Mouse (Mus musculus): ENCODE results near the gene Slc2a2. TPM values are rescaled to one million over a fixed set of nuclear protein-coding genes. Genes with fewer than 3 reads are reported as not detected.
A peak's percentile ranks its signal among the peaks of the same experiment; 100 is the strongest.

Slc2a2 gene
- 135 TPM in 2 replicates for polyA plus RNA-seq (2015; fragmentation: Nextera tagmentation; extraction: Ambion mirVana)

DNA sequence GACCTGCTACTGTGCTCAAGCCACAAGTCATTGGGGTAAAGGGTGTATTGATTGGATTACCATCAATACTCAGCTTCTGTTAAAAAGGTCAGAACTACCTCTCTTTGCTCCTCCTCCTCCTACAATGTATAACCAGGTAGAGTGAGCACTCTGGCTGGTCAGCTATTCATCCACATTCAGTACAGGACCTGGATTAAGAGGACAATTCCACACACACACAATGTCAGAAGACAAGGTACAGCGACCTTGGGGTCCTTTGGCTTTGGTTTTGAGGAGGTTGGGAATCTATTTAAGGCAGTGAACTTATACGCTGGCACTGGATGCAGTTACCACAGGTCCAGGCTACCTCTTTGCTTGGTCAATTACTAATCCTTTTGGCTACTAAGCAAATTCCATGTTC, at the start of gene Slc2a2:
TSS of gene Slc2a2 (plus strand) at position 107 of the 400 bp plus-strand sequence.
- Histone ChIP-seq H3K4me1 (ENCODE audit: insufficient read depth) (peaks cover 3% of the 10 kb centered on the region; the same call in 1 of the 2 replicates), H3K27me3 (ENCODE audit: insufficient read depth, low read length) (no peaks in the 10 kb centered on the region), H3K4me2 (ENCODE audit: low read depth, low read length) (peak within 1 kb of the TSS; percentile 55), H3K36me3 (replicated peaks; ENCODE audit: insufficient read depth, low read length) (no peaks in the 10 kb centered on the region), H3K4me3 (ENCODE audit: low read depth, low read length) (peak within 1 kb of the TSS; percentile 47), H3K9me3 (ENCODE audit: low read length) (no peaks in the 10 kb centered on the region), H3K9ac (replicated peaks) (peak within 1 kb of the TSS; percentile 63), H3K27ac (ENCODE audit: low read depth) (peak within 1 kb of the TSS; percentile 92)
- DNase-seq (peak; percentile 36), ATAC-seq (peak; percentile 83)
- WGBS (ENCODE audit: insufficient replicate concordance) = 58% methylated on average over 2 of the region's 2 CpGs
- no peak for TF ChIP-seq CTCF (IDR thresholded peaks at IDR 0.05; ENCODE audit: low read depth)
- TF ChIP-seq EP300 (IDR thresholded peaks at IDR 0.05; ENCODE audit: low read depth) = peak; percentile 45; the same call in 1 of the 2 replicates

DNA sequence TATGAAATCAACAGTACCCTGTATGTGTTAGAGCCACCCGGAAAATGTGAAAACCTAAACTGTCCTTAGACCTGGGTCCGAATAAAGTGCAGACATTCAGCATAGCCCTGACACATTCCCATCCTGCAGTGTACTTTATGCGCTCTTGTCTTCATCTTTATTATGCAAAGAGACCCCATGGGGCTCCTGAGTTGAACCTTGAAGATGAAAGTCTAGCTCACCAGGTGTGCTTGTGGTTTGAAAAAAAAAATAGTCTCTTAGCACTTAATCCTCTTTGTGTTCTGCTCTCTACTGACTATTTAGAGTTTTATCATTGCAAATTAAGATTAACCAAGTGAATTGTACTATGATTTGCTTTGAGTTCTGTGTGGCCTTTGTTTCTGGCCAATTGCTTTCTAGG, 45.1 kb upstream of the Slc2a2 start:
- H3K4me3 ChIP-seq (ENCODE audit: low read depth, low read length) = no peak overlapping the region
- no peak for DNase-seq
- H3K36me3 ChIP-seq (replicated peaks; ENCODE audit: insufficient read depth, low read length) = no peaks in the 10 kb centered on the region
- no peak overlapping the region for H3K9ac ChIP-seq (replicated peaks)
- no peaks in the 10 kb centered on the region for H3K9me3 ChIP-seq (ENCODE audit: low read length)
- no peak overlapping the region for H3K4me2 ChIP-seq (ENCODE audit: low read depth, low read length)
- no peak for ATAC-seq
- no peak overlapping the region for H3K27ac ChIP-seq (ENCODE audit: low read depth)
- no peaks in the 10 kb centered on the region for H3K27me3 ChIP-seq (ENCODE audit: insufficient read depth, low read length)
- WGBS (ENCODE audit: insufficient replicate concordance) = 77% methylated on average over 3 of the region's 3 CpGs
- no peaks in the 10 kb centered on the region for H3K4me1 ChIP-seq (ENCODE audit: insufficient read depth)
- TF ChIP-seq CTCF (IDR thresholded peaks at IDR 0.05; ENCODE audit: low read depth) = no peak
- no peak for TF ChIP-seq EP300 (IDR thresholded peaks at IDR 0.05; ENCODE audit: low read depth)

GRCm38 (mm10) chr3:28653043-28653442, 44.7 kb upstream of the Slc2a2 start:
- TF ChIP-seq CTCF (IDR thresholded peaks at IDR 0.05; ENCODE audit: low read depth) = no peak
- TF ChIP-seq EP300 (IDR thresholded peaks at IDR 0.05; ENCODE audit: low read depth) = no peak
- Histone ChIP-seq H3K27me3 (ENCODE audit: insufficient read depth, low read length) (no peaks in the 10 kb centered on the region), H3K4me1 (ENCODE audit: insufficient read depth) (no peaks in the 10 kb centered on the region), H3K36me3 (replicated peaks; ENCODE audit: insufficient read depth, low read length) (no peaks in the 10 kb centered on the region), H3K4me3 (ENCODE audit: low read depth, low read length) (no peak overlapping the region), H3K9ac (replicated peaks) (no peak overlapping the region), H3K27ac (ENCODE audit: low read depth) (no peak overlapping the region), H3K4me2 (ENCODE audit: low read depth, low read length) (no peak overlapping the region), H3K9me3 (ENCODE audit: low read length) (no peaks in the 10 kb centered on the region)
- 74% methylated on average over 3 of the region's 3 CpGs for WGBS (ENCODE audit: insufficient replicate concordance)
- ATAC-seq (no peak), DNase-seq (no peak)

DNA sequence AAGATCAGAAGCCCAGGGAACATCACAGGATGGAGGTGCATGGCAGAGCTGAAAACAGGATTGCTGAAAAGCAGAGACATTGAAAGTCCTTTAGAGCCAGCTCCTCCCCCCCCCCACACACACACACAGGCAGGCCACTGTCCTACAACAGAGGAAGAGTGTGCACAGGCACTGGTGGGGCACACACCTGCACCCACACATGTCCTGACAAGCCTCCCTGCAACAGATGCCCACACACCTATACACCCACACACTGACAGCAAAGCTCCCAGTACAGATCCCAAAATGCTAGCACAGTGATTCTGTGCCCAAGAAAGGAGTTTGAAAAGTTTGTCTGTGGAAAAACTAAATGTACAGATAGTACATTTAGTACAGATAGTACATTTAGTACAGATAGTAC, 43.0 kb upstream of the Slc2a2 start:
- Histone ChIP-seq H3K4me2 (ENCODE audit: low read depth, low read length) (no peak overlapping the region), H3K27ac (ENCODE audit: low read depth) (no peak overlapping the region), H3K36me3 (replicated peaks; ENCODE audit: insufficient read depth, low read length) (no peaks in the 10 kb centered on the region), H3K9me3 (ENCODE audit: low read length) (no peaks in the 10 kb centered on the region), H3K4me3 (ENCODE audit: low read depth, low read length) (no peak overlapping the region), H3K27me3 (ENCODE audit: insufficient read depth, low read length) (no peaks in the 10 kb centered on the region), H3K9ac (replicated peaks) (no peak overlapping the region), H3K4me1 (ENCODE audit: insufficient read depth) (no peaks in the 10 kb centered on the region)
- no peak for TF ChIP-seq EP300 (IDR thresholded peaks at IDR 0.05; ENCODE audit: low read depth)
- ATAC-seq (no peak), DNase-seq (no peak)

GRCm38 (mm10) chr3:28658349-28658748, 39.4 kb upstream of the Slc2a2 start:
- DNase-seq (peak; percentile 23), ATAC-seq (peak; percentile 67; the same call in 1 of the 2 replicates)
- no peak overlapping the region for H3K9ac ChIP-seq (replicated peaks)
- peak; percentile 71 for TF ChIP-seq CTCF (IDR thresholded peaks at IDR 0.05; ENCODE audit: low read depth)
- TF ChIP-seq EP300 (IDR thresholded peaks at IDR 0.05; ENCODE audit: low read depth) = no peak
- H3K27me3 ChIP-seq (ENCODE audit: insufficient read depth, low read length) = no peaks in the 10 kb centered on the region
- no peak overlapping the region for H3K27ac ChIP-seq (ENCODE audit: low read depth)
- no peaks in the 10 kb centered on the region for H3K9me3 ChIP-seq (ENCODE audit: low read length)
- no peak overlapping the region for H3K4me2 ChIP-seq (ENCODE audit: low read depth, low read length)
- 48% methylated on average over 1 of the region's 1 CpGs for WGBS (ENCODE audit: insufficient replicate concordance)
- no peaks in the 10 kb centered on the region for H3K36me3 ChIP-seq (replicated peaks; ENCODE audit: insufficient read depth, low read length)
- H3K4me3 ChIP-seq (ENCODE audit: low read depth, low read length) = no peak overlapping the region
- H3K4me1 ChIP-seq (ENCODE audit: insufficient read depth) = no peaks in the 10 kb centered on the region

DNA sequence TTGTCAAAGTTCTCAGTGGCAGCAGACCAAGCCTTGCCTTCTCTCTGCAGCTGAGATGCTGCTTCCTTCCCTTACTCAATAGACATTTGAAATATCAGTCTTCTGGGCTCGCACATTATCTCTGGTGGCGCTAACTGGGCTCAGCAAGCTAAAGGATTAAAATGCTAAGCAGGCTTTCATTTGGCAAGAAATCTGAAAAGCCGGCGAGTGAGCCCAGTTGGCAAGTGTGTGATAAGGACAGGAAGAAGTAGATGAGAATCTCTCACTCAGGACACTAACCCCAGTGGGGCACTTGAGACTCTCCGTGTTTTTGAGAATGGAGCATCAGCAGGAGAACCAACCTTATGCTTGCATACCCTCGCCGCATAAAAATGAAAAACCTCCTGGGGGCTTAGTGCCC, 16.9 kb upstream of the Slc2a2 start:
- Histone ChIP-seq H3K36me3 (replicated peaks; ENCODE audit: insufficient read depth, low read length) (no peaks in the 10 kb centered on the region), H3K9ac (replicated peaks) (no peak overlapping the region), H3K9me3 (ENCODE audit: low read length) (no peaks in the 10 kb centered on the region), H3K4me3 (ENCODE audit: low read depth, low read length) (no peak overlapping the region), H3K4me1 (ENCODE audit: insufficient read depth) (peaks cover 6% of the 10 kb centered on the region; the same call in 1 of the 2 replicates), H3K4me2 (ENCODE audit: low read depth, low read length) (no peak overlapping the region), H3K27me3 (ENCODE audit: insufficient read depth, low read length) (no peaks in the 10 kb centered on the region), H3K27ac (ENCODE audit: low read depth) (0 out of 2 replicates have a peak overlapping the region, but pooled peaks have one; percentile 88)
- DNase-seq (no peak), ATAC-seq (no peak)
- TF ChIP-seq EP300 (IDR thresholded peaks at IDR 0.05; ENCODE audit: low read depth) = no peak
- TF ChIP-seq CTCF (IDR thresholded peaks at IDR 0.05; ENCODE audit: low read depth) = no peak
- WGBS (ENCODE audit: insufficient replicate concordance) = 72% methylated on average over 7 of the region's 7 CpGs

- Histone ChIP-seq H3K4me2 (ENCODE audit: low read depth, low read length) (no peak overlapping the region), H3K4me1 (ENCODE audit: insufficient read depth) (peaks cover 6% of the 10 kb centered on the region; the same call in 1 of the 2 replicates), H3K27ac (ENCODE audit: low read depth) (peak overlapping the region; percentile 88), H3K4me3 (ENCODE audit: low read depth, low read length) (no peak overlapping the region), H3K9me3 (ENCODE audit: low read length) (no peaks in the 10 kb centered on the region), H3K9ac (replicated peaks) (no peak overlapping the region), H3K27me3 (ENCODE audit: insufficient read depth, low read length) (no peaks in the 10 kb centered on the region), H3K36me3 (replicated peaks; ENCODE audit: insufficient read depth, low read length) (no peaks in the 10 kb centered on the region)
- TF ChIP-seq CTCF (IDR thresholded peaks at IDR 0.05; ENCODE audit: low read depth) (no peak), EP300 (IDR thresholded peaks at IDR 0.05; ENCODE audit: low read depth) (peak; percentile 65)
- WGBS (ENCODE audit: insufficient replicate concordance) = 37% methylated on average over 6 of the region's 6 CpGs
- DNase-seq (peak; percentile 40), ATAC-seq (peak; percentile 94)
Observed at GRCm38 (mm10) chr3:28681866-28682265, 15.8 kb upstream of the Slc2a2 start.
